Mouse (Mus musculus): ENCODE measurements around the gene Asgr2. TPM values are rescaled to one million over a fixed set of nuclear protein-coding genes. Genes with fewer than 3 reads are reported as not detected.

Asgr2 gene
- polyA plus RNA-seq, 1 experiment from 2014 or later = 4.8 TPM

Other genes starting within 250 kb of the Asgr2 start
- gene Plscr3, start 246.3 kb upstream of the Asgr2 start, polyA plus RNA-seq (2016; fragmentation: Nextera tagmentation; extraction: Ambion mirVana) = 37.0 and 37.7 TPM in 2 replicates
- gene Tnk1, start 233.9 kb upstream of the Asgr2 start, polyA plus RNA-seq (2016; fragmentation: Nextera tagmentation; extraction: Ambion mirVana) = 1.2 and 1.4 TPM in 2 replicates
- gene Tmem95, start 214.6 kb upstream of the Asgr2 start, polyA plus RNA-seq (2016; fragmentation: Nextera tagmentation; extraction: Ambion mirVana) = not detected in 2 replicates
- 1.3 TPM in 2 replicates for gene Kctd11, start 211.2 kb upstream of the Asgr2 start, polyA plus RNA-seq (2016; fragmentation: Nextera tagmentation; extraction: Ambion mirVana)
- gene Acap1, start 197.1 kb upstream of the Asgr2 start, polyA plus RNA-seq (2016; fragmentation: Nextera tagmentation; extraction: Ambion mirVana) = 7.6 and 8.1 TPM in 2 replicates
- gene 2810408A11Rik, start 191.7 kb upstream of the Asgr2 start, polyA plus RNA-seq (2016; fragmentation: Nextera tagmentation; extraction: Ambion mirVana) = 2.3 TPM in 2 replicates
- 4.5 and 5.7 TPM in 2 replicates for gene Neurl4, start 191.6 kb upstream of the Asgr2 start, polyA plus RNA-seq (2016; fragmentation: Nextera tagmentation; extraction: Ambion mirVana)
- gene Gps2, start 178.8 kb upstream of the Asgr2 start, polyA plus RNA-seq (2016; fragmentation: Nextera tagmentation; extraction: Ambion mirVana) = 125 TPM in 2 replicates
- gene Eif5a, start 170.7 kb upstream of the Asgr2 start, polyA plus RNA-seq (2016; fragmentation: Nextera tagmentation; extraction: Ambion mirVana) = 2,199 and 2,266 TPM in 2 replicates
- gene Ybx2, start 156.8 kb upstream of the Asgr2 start, polyA plus RNA-seq (2016; fragmentation: Nextera tagmentation; extraction: Ambion mirVana) = 0.20 and 0.25 TPM in 2 replicates
- 14.9 and 17.0 TPM in 2 replicates for gene Slc2a4, start 144.5 kb upstream of the Asgr2 start, polyA plus RNA-seq (2016; fragmentation: Nextera tagmentation; extraction: Ambion mirVana)
- 2.8 and 3.3 TPM in 2 replicates for gene Cldn7, start 127.9 kb upstream of the Asgr2 start, polyA plus RNA-seq (2016; fragmentation: Nextera tagmentation; extraction: Ambion mirVana)
- gene Ctdnep1, start 111.5 kb upstream of the Asgr2 start, polyA plus RNA-seq (2016; fragmentation: Nextera tagmentation; extraction: Ambion mirVana) = 14.0 and 15.2 TPM in 2 replicates
- 88.1 and 91.8 TPM in 2 replicates for gene Elp5, start 110.1 kb upstream of the Asgr2 start, polyA plus RNA-seq (2016; fragmentation: Nextera tagmentation; extraction: Ambion mirVana)
- 260 and 270 TPM in 2 replicates for gene Gabarap, start 101.5 kb upstream of the Asgr2 start, polyA plus RNA-seq (2016; fragmentation: Nextera tagmentation; extraction: Ambion mirVana)
- gene Phf23, start 96.9 kb upstream of the Asgr2 start, polyA plus RNA-seq (2016; fragmentation: Nextera tagmentation; extraction: Ambion mirVana) = 39.5 and 40.9 TPM in 2 replicates
- 13.4 and 13.7 TPM in 2 replicates for gene Dvl2, start 92.0 kb upstream of the Asgr2 start, polyA plus RNA-seq (2016; fragmentation: Nextera tagmentation; extraction: Ambion mirVana)
- gene Acadvl, start 77.2 kb upstream of the Asgr2 start, polyA plus RNA-seq (2016; fragmentation: Nextera tagmentation; extraction: Ambion mirVana) = 89.9 and 91.3 TPM in 2 replicates
- gene Dlg4, start 75.7 kb upstream of the Asgr2 start, polyA plus RNA-seq (2016; fragmentation: Nextera tagmentation; extraction: Ambion mirVana) = 2.3 and 2.7 TPM in 2 replicates
- gene Asgr1, start 38.6 kb upstream of the Asgr2 start, polyA plus RNA-seq (2016; fragmentation: Nextera tagmentation; extraction: Ambion mirVana) = 0.51 and 0.63 TPM in 2 replicates
- 0.72 and 0.80 TPM in 2 replicates for gene Mgl2, start 37.7 kb downstream of the Asgr2 start, polyA plus RNA-seq (2016; fragmentation: Nextera tagmentation; extraction: Ambion mirVana)
- 0.33 TPM in 1 of 2 replicates, not detected in the other for gene Clec10a, start 63.6 kb downstream of the Asgr2 start, polyA plus RNA-seq (2016; fragmentation: Nextera tagmentation; extraction: Ambion mirVana)
- gene Slc16a11, start 120.1 kb downstream of the Asgr2 start, polyA plus RNA-seq (2016; fragmentation: Nextera tagmentation; extraction: Ambion mirVana) = 1.5 and 1.8 TPM in 2 replicates
- gene Slc16a13, start 128.4 kb downstream of the Asgr2 start, polyA plus RNA-seq (2016; fragmentation: Nextera tagmentation; extraction: Ambion mirVana) = 6.1 and 8.5 TPM in 2 replicates
- 2.8 and 3.8 TPM in 2 replicates for gene Bcl6b, start 137.2 kb downstream of the Asgr2 start, polyA plus RNA-seq (2016; fragmentation: Nextera tagmentation; extraction: Ambion mirVana)
- gene 0610010K14Rik, start 145.3 kb downstream of the Asgr2 start, polyA plus RNA-seq (2016; fragmentation: Nextera tagmentation; extraction: Ambion mirVana) = 97.4 and 104 TPM in 2 replicates
- 6.2 and 7.8 TPM in 2 replicates for gene Gm21988, start 147.2 kb downstream of the Asgr2 start, polyA plus RNA-seq (2016; fragmentation: Nextera tagmentation; extraction: Ambion mirVana)
- gene Rnasek, start 147.2 kb downstream of the Asgr2 start, polyA plus RNA-seq (2016; fragmentation: Nextera tagmentation; extraction: Ambion mirVana) = 159 and 173 TPM in 2 replicates
- 24.7 and 26.8 TPM in 2 replicates for gene Alox12, start 162.7 kb downstream of the Asgr2 start, polyA plus RNA-seq (2016; fragmentation: Nextera tagmentation; extraction: Ambion mirVana)
- 0.12 and 0.20 TPM in 2 replicates for gene Alox12e, start 230.0 kb downstream of the Asgr2 start, polyA plus RNA-seq (2016; fragmentation: Nextera tagmentation; extraction: Ambion mirVana)